Mouse (Mus musculus) frontal cortex, adult 2 months (tissue): ENCODE measurements at regions not wholly inside any gene's neighbourhood (a gene's known extent, or its start where the extent isn't known, plus 50 kb on each side); places are given as distances from the start of the nearest gene placed in this dataset.
"Not testable (repeated sequence)": the region's sequence is repeated elsewhere in the genome, so short reads cannot be mapped to it uniquely, and the experiment has no call there.

Source experiments
- DNase-seq, 2 experiments: peaks; one replicate each; pipeline ENCODE4 v3.0.0; 2022; ENCODE audit warnings: low spot score in 1 of 2; ENCODE audit errors: extremely low spot score in 1 of 2

DNA sequence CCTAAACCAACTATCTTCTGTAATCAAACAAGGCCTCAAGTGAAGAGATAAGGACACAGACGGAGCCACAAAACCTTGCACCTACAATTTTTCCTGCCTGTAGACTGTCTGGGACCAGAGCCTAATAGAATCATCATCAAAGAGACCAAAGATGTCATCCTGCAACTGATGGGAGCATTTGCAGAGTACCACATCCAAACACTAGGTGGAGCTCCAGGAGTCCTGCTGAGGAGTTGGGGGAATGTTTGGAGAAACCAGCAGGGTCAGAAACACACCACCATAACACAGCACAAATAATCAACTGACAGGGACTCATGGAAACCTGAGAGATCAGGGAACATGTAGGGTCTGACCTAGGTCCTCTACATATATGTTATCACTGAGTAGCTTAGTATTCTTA lies 160.9 kb downstream of the Gm6760 start:
- DNase-seq, result peak in 1 of 2 experiments; percentile 19

DNA sequence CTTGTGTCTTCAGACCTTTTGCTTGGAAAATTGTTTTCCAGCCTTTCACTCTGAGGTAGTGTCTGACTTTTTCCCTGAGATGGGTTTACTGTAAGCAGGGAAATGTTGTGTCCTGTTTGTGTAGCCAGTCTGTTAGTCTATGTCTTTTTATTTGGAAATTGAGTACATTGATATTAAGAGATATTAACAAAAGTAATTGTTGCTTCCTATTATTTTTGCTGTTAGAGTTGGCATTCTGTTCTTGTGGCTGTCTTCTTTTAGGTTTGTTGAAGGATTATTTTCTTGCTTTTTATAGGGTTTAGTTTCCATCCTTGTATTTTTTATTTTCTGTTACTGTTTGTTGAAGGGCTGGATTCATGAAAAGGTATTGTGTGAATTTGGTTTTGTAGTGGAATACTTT lies 179.6 kb downstream of the Gm6760 start:
- not testable (repeated sequence) for DNase-seq
